Mouse (Mus musculus): ENCODE measurements around the gene Slc24a4. TPM values are rescaled to one million over a fixed set of nuclear protein-coding genes. Genes with fewer than 3 reads are reported as not detected.
A peak's percentile ranks its signal among the peaks of the same experiment; 100 is the strongest.

Gene Slc24a4
- polyA plus RNA-seq (2015; fragmentation: Nextera tagmentation; extraction: Ambion mirVana) = 0.17 and 0.29 TPM in 2 replicates

DNA sequence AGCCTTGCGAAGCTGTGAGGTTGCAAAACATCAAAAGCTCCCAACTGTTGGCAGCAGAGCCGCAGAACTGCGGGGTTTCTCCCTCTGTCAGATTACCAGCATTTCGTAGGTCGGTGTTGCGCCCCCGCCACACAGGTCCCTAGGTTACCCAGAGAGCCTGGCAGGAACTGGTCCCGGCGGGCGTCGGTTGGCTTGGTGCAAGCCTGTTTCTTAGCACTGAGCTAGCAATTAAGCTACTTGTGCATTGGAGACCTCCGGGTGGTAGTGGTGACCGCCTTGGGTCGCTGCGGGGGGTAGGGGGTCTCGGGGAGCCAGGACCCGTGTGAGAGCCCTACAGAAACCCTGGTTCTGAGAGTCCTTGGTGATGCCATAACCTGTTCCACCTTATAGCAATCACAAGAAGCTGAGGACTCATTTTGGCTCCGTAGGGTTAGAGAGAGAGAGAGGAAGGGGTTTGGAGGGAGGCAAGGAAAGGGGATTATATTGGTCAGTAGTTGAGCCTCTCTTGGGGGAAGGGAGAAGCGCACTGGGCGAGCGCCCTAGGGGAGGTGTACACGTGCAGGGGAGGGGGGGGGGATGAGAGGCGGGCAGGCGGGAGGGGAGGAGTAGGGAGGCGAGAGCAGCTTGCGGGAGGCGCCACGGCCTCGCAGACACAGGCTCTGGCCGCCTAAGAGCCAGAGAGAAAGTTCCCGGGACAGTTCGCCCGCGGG is at the start of gene Slc24a4:
Gene Slc24a4, plus strand, starts transcription at position 653 of the 710 bp plus-strand sequence.
- H3K27me3 ChIP-seq (replicated peaks; ENCODE audit: control insufficient read depth, insufficient read depth, low read length) = peaks cover 45% of the 10 kb centered on the region
- 1% methylated on average over 27 of the region's 34 CpGs for WGBS
- no peaks in the 10 kb centered on the region for H3K9me3 ChIP-seq (ENCODE audit: control insufficient read depth)
- peak within 1 kb of the TSS; percentile 41 for H3K4me3 ChIP-seq (ENCODE audit: low read depth, low read length)
- H3K9ac ChIP-seq (ENCODE audit: low read depth, low read length) = no peak within 1 kb of the TSS
- no peaks in the 10 kb centered on the region for H3K36me3 ChIP-seq (ENCODE audit: control insufficient read depth, insufficient read depth)
- no peak within 1 kb of the TSS for H3K27ac ChIP-seq (ENCODE audit: low read depth, low read length)
- no peak for TF ChIP-seq CTCF (IDR thresholded peaks at IDR 0.05; ENCODE audit: low read depth)
- peak within 1 kb of the TSS; percentile 77 for H3K4me2 ChIP-seq (replicated peaks; ENCODE audit: low read depth)
- no peaks in the 10 kb centered on the region for H3K4me1 ChIP-seq (replicated peaks; ENCODE audit: control insufficient read depth, insufficient read depth, low read length)
- no peak for ATAC-seq

DNA sequence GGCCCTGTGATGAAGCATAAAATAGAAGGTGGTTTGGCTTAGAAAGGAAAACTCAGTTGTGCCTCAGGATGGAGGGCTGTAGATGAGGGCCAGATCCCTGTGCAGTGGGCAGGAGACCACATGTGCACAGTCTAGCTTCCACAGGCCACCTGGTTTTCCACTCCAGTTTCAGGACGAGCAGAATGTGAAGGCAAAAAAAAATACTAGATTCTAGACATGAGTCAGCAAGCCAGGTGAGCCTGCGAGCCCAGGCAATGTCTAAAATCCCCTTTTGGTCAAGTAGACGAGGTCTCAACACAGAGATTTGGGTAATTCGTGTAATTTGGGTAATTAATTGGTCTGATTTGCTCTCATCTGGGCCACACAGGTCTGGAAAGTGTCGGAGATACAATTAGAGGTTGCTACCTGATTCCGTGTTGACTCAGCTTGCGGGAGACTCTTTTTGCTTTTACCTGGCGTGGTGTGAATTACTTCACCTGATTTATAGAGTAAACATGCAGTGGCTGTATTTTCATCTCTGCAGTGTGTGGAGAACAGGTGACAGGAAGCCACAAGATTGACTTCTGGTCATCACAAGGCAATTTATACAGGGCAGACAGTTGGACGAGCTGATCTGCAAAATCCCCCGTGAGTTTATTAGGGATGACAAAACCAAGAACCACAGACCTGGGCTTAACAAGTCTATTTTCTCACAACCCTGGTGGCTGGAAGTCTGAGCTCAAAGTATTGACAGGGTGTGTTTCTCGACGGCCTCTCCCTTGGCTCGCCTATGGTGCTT is 45.7 kb upstream of the Slc24a4 start:
- Histone ChIP-seq H3K9ac (ENCODE audit: low read depth, low read length) (no peak overlapping the region), H3K4me1 (replicated peaks; ENCODE audit: control insufficient read depth, insufficient read depth, low read length) (no peaks in the 10 kb centered on the region), H3K27me3 (replicated peaks; ENCODE audit: control insufficient read depth, insufficient read depth, low read length) (no peaks in the 10 kb centered on the region), H3K36me3 (ENCODE audit: control insufficient read depth, insufficient read depth) (no peaks in the 10 kb centered on the region), H3K4me2 (replicated peaks; ENCODE audit: low read depth) (no peak overlapping the region), H3K9me3 (ENCODE audit: control insufficient read depth) (no peaks in the 10 kb centered on the region), H3K27ac (ENCODE audit: low read depth, low read length) (no peak overlapping the region), H3K4me3 (ENCODE audit: low read depth, low read length) (no peak overlapping the region)
- 69% methylated on average over 13 of the region's 13 CpGs for WGBS
- no peak for ATAC-seq
- no peak for TF ChIP-seq CTCF (IDR thresholded peaks at IDR 0.05; ENCODE audit: low read depth)

DNA sequence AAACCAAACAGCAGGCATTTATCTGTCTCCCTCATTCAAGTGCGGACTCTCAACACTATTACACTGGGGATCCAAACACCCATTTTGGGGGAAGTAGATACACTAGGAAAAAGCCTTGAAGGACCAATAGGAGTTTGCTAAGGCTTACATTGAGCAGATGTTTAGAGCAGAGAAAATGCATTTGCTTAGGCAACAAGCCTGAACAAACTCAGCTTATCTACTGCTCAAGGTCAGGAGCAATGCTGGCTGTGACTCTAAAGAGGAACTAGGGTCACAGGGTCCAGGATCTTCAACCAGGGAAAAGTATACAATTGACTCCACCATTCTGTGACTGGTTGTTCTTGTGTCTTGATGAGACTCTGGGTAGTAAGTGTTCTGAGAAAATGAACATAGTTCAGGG is 38.0 kb upstream of the Slc24a4 start:
- no peak for TF ChIP-seq CTCF (IDR thresholded peaks at IDR 0.05; ENCODE audit: low read depth)
- H3K27ac ChIP-seq (ENCODE audit: low read depth, low read length) = no peak overlapping the region
- H3K9ac ChIP-seq (ENCODE audit: low read depth, low read length) = no peak overlapping the region
- H3K4me3 ChIP-seq (ENCODE audit: low read depth, low read length) = no peak overlapping the region
- H3K4me2 ChIP-seq (replicated peaks; ENCODE audit: low read depth) = no peak overlapping the region
- no peaks in the 10 kb centered on the region for H3K27me3 ChIP-seq (replicated peaks; ENCODE audit: control insufficient read depth, insufficient read depth, low read length)
- no peaks in the 10 kb centered on the region for H3K9me3 ChIP-seq (ENCODE audit: control insufficient read depth)
- H3K4me1 ChIP-seq (replicated peaks; ENCODE audit: control insufficient read depth, insufficient read depth, low read length) = no peaks in the 10 kb centered on the region
- 81% methylated on average over 1 of the region's 1 CpGs for WGBS
- no peak for ATAC-seq
- no peaks in the 10 kb centered on the region for H3K36me3 ChIP-seq (ENCODE audit: control insufficient read depth, insufficient read depth)

DNA sequence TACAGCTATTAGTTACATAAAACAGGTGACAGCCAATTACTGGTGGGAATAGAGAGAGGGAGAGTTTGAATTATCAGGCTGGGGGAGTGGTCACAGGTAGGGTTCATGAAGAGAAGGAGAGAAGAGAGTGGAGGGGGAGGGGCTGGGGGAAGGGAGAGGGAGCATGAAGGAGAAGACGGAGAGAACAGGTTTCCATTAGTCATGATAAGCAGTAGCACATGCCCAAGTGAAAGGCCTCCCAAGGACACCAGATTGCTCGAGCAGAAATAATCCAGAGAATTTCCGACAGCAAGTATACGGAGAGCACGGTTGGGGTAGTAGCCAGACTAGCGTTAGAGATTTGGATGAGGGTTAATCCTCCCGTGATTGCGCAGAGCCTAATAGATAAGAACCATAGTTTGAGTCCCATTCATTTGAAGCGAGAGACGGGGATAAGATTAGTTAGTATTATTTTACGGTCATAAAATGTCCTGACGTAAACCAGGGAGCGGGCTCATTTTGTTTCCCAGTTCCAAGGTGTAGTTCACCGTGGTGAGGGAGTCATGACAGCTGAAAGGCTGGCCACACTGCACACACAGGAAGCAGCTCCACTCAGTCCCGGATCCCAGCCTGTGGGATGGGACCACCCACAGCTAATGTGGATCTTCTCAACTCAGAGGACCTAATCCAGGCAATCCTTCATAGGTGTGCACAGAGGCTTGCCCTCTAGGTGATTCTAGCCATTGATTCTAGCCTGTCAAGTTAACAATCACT is 36.0 kb upstream of the Slc24a4 start:
- Histone ChIP-seq H3K9me3 (ENCODE audit: control insufficient read depth) (no peaks in the 10 kb centered on the region), H3K27me3 (replicated peaks; ENCODE audit: control insufficient read depth, insufficient read depth, low read length) (no peaks in the 10 kb centered on the region), H3K4me2 (replicated peaks; ENCODE audit: low read depth) (no peak overlapping the region; the same call in 1 of the 2 replicates), H3K9ac (ENCODE audit: low read depth, low read length) (no peak overlapping the region), H3K36me3 (ENCODE audit: control insufficient read depth, insufficient read depth) (no peaks in the 10 kb centered on the region), H3K4me1 (replicated peaks; ENCODE audit: control insufficient read depth, insufficient read depth, low read length) (no peaks in the 10 kb centered on the region), H3K27ac (ENCODE audit: low read depth, low read length) (no peak overlapping the region), H3K4me3 (ENCODE audit: low read depth, low read length) (no peak overlapping the region)
- TF ChIP-seq CTCF (IDR thresholded peaks at IDR 0.05; ENCODE audit: low read depth) = no peak
- ATAC-seq = no peak
- WGBS = 25% methylated on average over 15 of the region's 15 CpGs

DNA sequence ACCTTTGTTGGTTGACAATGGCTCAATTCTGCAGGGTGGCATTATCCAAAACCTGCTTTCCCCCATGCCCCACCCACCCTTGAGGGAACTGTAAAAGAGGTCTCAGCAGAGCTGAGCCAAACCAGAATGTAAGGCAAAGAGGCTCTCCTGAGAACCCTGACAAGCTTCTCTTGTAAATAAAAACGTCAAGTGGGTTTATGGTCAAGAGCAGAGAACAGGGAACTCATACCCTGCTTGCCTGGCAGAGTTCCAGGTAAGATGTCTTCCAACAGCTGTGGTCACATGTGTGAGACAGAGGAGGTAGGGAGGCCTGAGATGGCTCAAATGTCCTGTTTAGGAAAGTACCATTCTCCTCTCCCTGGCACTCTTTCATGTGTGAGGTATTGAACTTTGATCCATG is 22.5 kb upstream of the Slc24a4 start:
- Histone ChIP-seq H3K27me3 (replicated peaks; ENCODE audit: control insufficient read depth, insufficient read depth, low read length) (no peaks in the 10 kb centered on the region), H3K27ac (ENCODE audit: low read depth, low read length) (no peak overlapping the region), H3K4me2 (replicated peaks; ENCODE audit: low read depth) (no peak overlapping the region), H3K4me3 (ENCODE audit: low read depth, low read length) (no peak overlapping the region), H3K36me3 (ENCODE audit: control insufficient read depth, insufficient read depth) (no peaks in the 10 kb centered on the region), H3K4me1 (replicated peaks; ENCODE audit: control insufficient read depth, insufficient read depth, low read length) (no peaks in the 10 kb centered on the region), H3K9me3 (ENCODE audit: control insufficient read depth) (no peaks in the 10 kb centered on the region), H3K9ac (ENCODE audit: low read depth, low read length) (no peak overlapping the region)
- WGBS = 14% methylated on average over 1 of the region's 1 CpGs
- no peak for TF ChIP-seq CTCF (IDR thresholded peaks at IDR 0.05; ENCODE audit: low read depth)
- ATAC-seq = no peak

DNA sequence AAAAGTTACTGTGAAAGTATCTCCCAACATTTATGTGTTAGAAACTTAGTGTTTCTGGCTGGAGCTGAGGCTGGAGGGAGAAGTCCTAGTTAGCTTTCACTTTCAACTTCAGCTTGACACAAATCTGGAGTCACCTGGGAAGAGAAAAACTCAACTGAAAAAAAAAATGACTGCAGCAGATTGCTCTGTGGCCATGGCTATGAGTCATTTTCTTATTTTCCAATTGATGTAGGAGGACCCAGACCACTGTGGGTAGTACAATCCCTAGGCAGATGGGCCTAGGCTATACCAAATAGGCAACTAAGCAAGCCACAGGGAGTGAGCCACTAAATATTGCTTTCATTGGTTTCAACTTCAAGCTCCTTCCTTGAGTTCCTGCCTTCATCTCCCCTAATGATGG is 19.7 kb upstream of the Slc24a4 start:
- no peak for ATAC-seq
- Histone ChIP-seq H3K4me2 (replicated peaks; ENCODE audit: low read depth) (no peak overlapping the region), H3K4me1 (replicated peaks; ENCODE audit: control insufficient read depth, insufficient read depth, low read length) (no peaks in the 10 kb centered on the region), H3K36me3 (ENCODE audit: control insufficient read depth, insufficient read depth) (no peaks in the 10 kb centered on the region), H3K27ac (ENCODE audit: low read depth, low read length) (no peak overlapping the region), H3K4me3 (ENCODE audit: low read depth, low read length) (no peak overlapping the region), H3K9me3 (ENCODE audit: control insufficient read depth) (no peaks in the 10 kb centered on the region), H3K9ac (ENCODE audit: low read depth, low read length) (no peak overlapping the region), H3K27me3 (replicated peaks; ENCODE audit: control insufficient read depth, insufficient read depth, low read length) (no peaks in the 10 kb centered on the region)
- TF ChIP-seq CTCF (IDR thresholded peaks at IDR 0.05; ENCODE audit: low read depth) = no peak
